Comparison of ENCODE assay signal across 24 mouse cellular contexts in genomic region chr11:87446159-87446558, GRCm38 (mm10). TPM values are rescaled to one million over a fixed set of nuclear protein-coding genes. Genes with fewer than 3 reads are reported as not detected.
DNase-seq lines count a peak whose midpoint lies in the region; ATAC-seq and TF ChIP-seq lines count a peak whose summit lies in the region.
"Had no signal": no experiment of that assay in that cellular context is flagged by ENCODE, and none has a peak within 500 bp of the region (broad histone marks: within the 10 kb centered on the region; RNA-seq: fewer than 3 reads in every experiment).

No protein-coding gene starts in this region.

- no peaks in the 10 kb centered on the region for H3K4me1 ChIP-seq in midbrain, embryonic 11.5 days (ENCODE audit: control insufficient read depth, insufficient read depth, low read length)
- H3K4me1 ChIP-seq in midbrain, postnatal 0 days (ENCODE audit: insufficient read depth, low read length), result no peaks in the 10 kb centered on the region
- H3K4me1 ChIP-seq in ES-Bruce4 (ENCODE audit: control insufficient read depth, insufficient read depth, low read length) (no peaks in the 10 kb centered on the region), MEL (ENCODE audit: control insufficient read depth in 1 of 2, insufficient read depth in 2 of 2, low read length in 2 of 2) (peaks cover 8 to 20% of the 10 kb centered on the region in 2 experiments)
- no peaks in the 10 kb centered on the region for H3K4me1 ChIP-seq in lung, postnatal 0 days (ENCODE audit: insufficient read depth, low read depth, low read length)

- no peak overlapping the region for H3K9ac ChIP-seq in midbrain, embryonic 11.5 days (ENCODE audit: low read length)
- H3K9ac ChIP-seq in midbrain, postnatal 0 days (replicated peaks; ENCODE audit: low read length, poor library complexity, severe bottlenecking), result no peak overlapping the region
- H3K9ac ChIP-seq in ES-Bruce4 (ENCODE audit: low read depth, poor library complexity, severe bottlenecking) (no peak overlapping the region), MEL (ENCODE audit: control insufficient read depth, low read depth, low read length, poor library complexity, severe bottlenecking) (peak overlapping the region; percentile 3)
- no peak overlapping the region for H3K9ac ChIP-seq in lung, postnatal 0 days (replicated peaks; ENCODE audit: low read depth)

- TF ChIP-seq EP300 in ES-Bruce4 (IDR thresholded peaks at IDR 0.05; ENCODE audit: insufficient read depth, low read depth, low read length) (no peak), MEL (IDR thresholded peaks at IDR 0.05; ENCODE audit: low read depth in 1 of 2, low read length in 2 of 2) (no peak)
- no peak for TF ChIP-seq EP300 in lung, postnatal 0 days (IDR thresholded peaks at IDR 0.05)

- no peak for TF ChIP-seq POLR2A in ES-Bruce4 (IDR thresholded peaks at IDR 0.05; ENCODE audit: insufficient read depth, low read length)
- TF ChIP-seq POLR2A in MEL (IDR thresholded peaks at IDR 0.05; ENCODE audit: control insufficient read depth in 1 of 2, insufficient read depth in 1 of 2, low read depth in 1 of 2, low read length in 2 of 2, poor library complexity in 1 of 2), result no peak

- no peaks in the 10 kb centered on the region for H3K36me3 ChIP-seq in midbrain, embryonic 11.5 days (ENCODE audit: control insufficient read depth, insufficient read depth, low read length)
- H3K36me3 ChIP-seq in midbrain, postnatal 0 days (ENCODE audit: insufficient read depth, low read length), result no peaks in the 10 kb centered on the region
- H3K36me3 ChIP-seq in ES-Bruce4 (ENCODE audit: control insufficient read depth, insufficient read depth, low read length, poor library complexity, severe bottlenecking), result no peaks in the 10 kb centered on the region
- peaks cover 0 to 16% of the 10 kb centered on the region in 2 experiments; a peak in 2 of 4 replicates for H3K36me3 ChIP-seq in MEL (ENCODE audit: control insufficient read depth in 1 of 2, insufficient read depth in 2 of 2, low read length in 2 of 2)
- no peaks in the 10 kb centered on the region for H3K36me3 ChIP-seq in lung, postnatal 0 days (ENCODE audit: insufficient read depth, low read length)
- H3K36me3 ChIP-seq: G1E had no signal

- ATAC-seq in midbrain, embryonic 11.5 days (ENCODE audit: low FRiP score), result no peak
- ATAC-seq in midbrain, postnatal 0 days (ENCODE audit: low FRiP score), result no peak
- ATAC-seq in lung, postnatal 0 days, result no peak
- ATAC-seq: activated CD4-positive, CD25-positive, alpha-beta regulatory T cell, adult 4 months; CD4-positive, CD25-positive, alpha-beta regulatory T cell, adult 4 months; Patski had no signal

- no peak overlapping the region for H3K4me3 ChIP-seq in midbrain, embryonic 11.5 days (ENCODE audit: low read depth, low read length)
- no peak overlapping the region for H3K4me3 ChIP-seq in midbrain, postnatal 0 days (ENCODE audit: low read depth, low read length)
- H3K4me3 ChIP-seq in ES-Bruce4 (ENCODE audit: low read depth, low read length) (no peak overlapping the region), MEL (ENCODE audit: control insufficient read depth in 1 of 2, insufficient read depth in 1 of 2, low read depth in 2 of 2, low read length in 2 of 2) (no peak overlapping the region)
- H3K4me3 ChIP-seq in lung, postnatal 0 days (ENCODE audit: low read depth, low read length), result no peak overlapping the region

- no peak for TF ChIP-seq RAD21 in MEL (IDR thresholded peaks at IDR 0.05; ENCODE audit: low read depth, low read length)

- no peak for TF ChIP-seq CTCF in midbrain, postnatal 0 days (IDR thresholded peaks at IDR 0.05)
- TF ChIP-seq CTCF in ES-Bruce4 (IDR thresholded peaks at IDR 0.05; ENCODE audit: low read depth, low read length), result no peak
- TF ChIP-seq CTCF in MEL (IDR thresholded peaks at IDR 0.05 in 2 of 3, conservative IDR thresholded peaks at IDR 0.05 in 1 of 3; ENCODE audit: control insufficient read depth in 1 of 3, insufficient read depth in 1 of 3, low read depth in 2 of 3, low read length in 3 of 3, poor library complexity in 1 of 3, severe bottlenecking in 1 of 3), result no peak
- no peak for TF ChIP-seq CTCF in lung, postnatal 0 days (IDR thresholded peaks at IDR 0.05)

- no peaks in the 10 kb centered on the region for H3K9me3 ChIP-seq in midbrain, embryonic 11.5 days (ENCODE audit: control insufficient read depth, low read length)
- no peaks in the 10 kb centered on the region for H3K9me3 ChIP-seq in midbrain, postnatal 0 days (ENCODE audit: low read length)
- H3K9me3 ChIP-seq in ES-Bruce4 (replicated peaks; ENCODE audit: control insufficient read depth, insufficient read depth, low read length, poor library complexity, severe bottlenecking) (no peaks in the 10 kb centered on the region), MEL (replicated peaks; ENCODE audit: insufficient read depth, low read length) (no peaks in the 10 kb centered on the region)
- H3K9me3 ChIP-seq in lung, postnatal 0 days (ENCODE audit: low read length), result no peaks in the 10 kb centered on the region
- H3K9me3 ChIP-seq: G1E had no signal

- WGBS in midbrain, embryonic 11.5 days, result 92% methylated on average over 3 of the region's 3 CpGs
- 90% methylated on average over 3 of the region's 3 CpGs for WGBS in midbrain, postnatal 0 days
- 79% methylated on average over 3 of the region's 3 CpGs for WGBS in lung, postnatal 0 days

- no peaks in the 10 kb centered on the region; the same call in 1 of the 2 replicates for H3K79me2 ChIP-seq in MEL (ENCODE audit: control insufficient read depth, insufficient read depth, low read length, poor library complexity)

- H3K27me3 ChIP-seq in midbrain, embryonic 11.5 days (ENCODE audit: control insufficient read depth, insufficient read depth, low read length), result peaks cover 3% of the 10 kb centered on the region; the same call in 1 of the 2 replicates
- H3K27me3 ChIP-seq in midbrain, postnatal 0 days (ENCODE audit: insufficient read depth, low read length), result no peaks in the 10 kb centered on the region
- H3K27me3 ChIP-seq in ES-Bruce4 (ENCODE audit: control insufficient read depth, insufficient read depth, low read length, poor library complexity, severe bottlenecking) (no peaks in the 10 kb centered on the region), MEL (ENCODE audit: control insufficient read depth in 1 of 2, insufficient read depth in 2 of 2, low read length in 2 of 2) (no peaks in the 10 kb centered on the region)
- H3K27me3 ChIP-seq in lung, postnatal 0 days (replicated peaks; ENCODE audit: insufficient read depth, low read length), result no peaks in the 10 kb centered on the region
- H3K27me3 ChIP-seq: CH12.LX, Patski had no signal

- H3K27ac ChIP-seq in midbrain, embryonic 11.5 days (ENCODE audit: low read depth, low read length), result no peak overlapping the region
- H3K27ac ChIP-seq in midbrain, postnatal 0 days (ENCODE audit: low read depth, low read length), result no peak overlapping the region
- H3K27ac ChIP-seq in ES-Bruce4 (ENCODE audit: insufficient read depth, low read length) (peak overlapping the region; percentile 34; the same call in 1 of the 2 replicates), MEL (ENCODE audit: control insufficient read depth, low read depth, low read length) (peak overlapping the region; percentile 64)
- no peak overlapping the region for H3K27ac ChIP-seq in lung, postnatal 0 days (ENCODE audit: low read length)

- H3K4me2 ChIP-seq in midbrain, embryonic 11.5 days, result no peak overlapping the region
- no peak overlapping the region for H3K4me2 ChIP-seq in midbrain, postnatal 0 days (ENCODE audit: low read depth, low read length, poor library complexity, severe bottlenecking)
- H3K4me2 ChIP-seq in lung, postnatal 0 days (replicated peaks; ENCODE audit: low read depth, low read length), result no peak overlapping the region

- DNase-seq in midbrain, embryonic 11.5 days (ENCODE audit: low spot score, missing footprints), result peak; percentile 73
- DNase-seq in midbrain, postnatal 0 days (ENCODE audit: low spot score), result no peak
- DNase-seq in MEL (ENCODE audit: low read depth, low spot score), result peak; percentile 55
- DNase-seq in lung, postnatal 0 days (ENCODE audit: low spot score), result no peak
- DNase-seq in heart, adult 18-20 months, result no peak
- DNase-seq: adrenal gland, adult 2 months; adrenal gland, adult 8-10 months; adrenal gland, postnatal 10 days; adrenal gland, postnatal 14 days; adrenal gland, postnatal 25 days; adrenal gland, postnatal 36 days; B cell, adult 2 months; cerebellum, adult 11 months; cerebellum, adult 11-12 months; cerebellum, adult 18-20 months; cerebellum, adult 2 months; cerebellum, adult 8-10 months had no signal

TF ChIP-seq in MEL, 35 proteins besides CTCF, POLR2A, EP300 and RAD21 (continues in another document):
- TF ChIP-seq SMC3 (IDR thresholded peaks at IDR 0.05; ENCODE audit: low read depth, low read length), result no peak
- TF ChIP-seq ELF1 (IDR thresholded peaks at IDR 0.05; ENCODE audit: low read depth, low read length), result no peak
- no peak for TF ChIP-seq JUND (IDR thresholded peaks at IDR 0.05; ENCODE audit: low read depth, low read length)
- no peak for TF ChIP-seq MYB (IDR thresholded peaks at IDR 0.05; ENCODE audit: low read depth, low read length)
- no peak for TF ChIP-seq TAL1 (IDR thresholded peaks at IDR 0.05; ENCODE audit: low read length)
- TF ChIP-seq KAT2A (conservative IDR thresholded peaks at IDR 0.05; ENCODE audit: low read depth, low read length), result no peak

RNA-seq across cellular contexts. Expression of gene Tex14, which starts 41.3 kb away (rescaled TPM):
- 0.21 and 0.30 TPM in 2 replicates for polyA plus RNA-seq in midbrain, embryonic 11.5 days (2014; fragmentation: Nextera tagmentation; extraction: Ambion mirVana)
- 0.66 and 4.0 TPM in 2 replicates for total RNA-seq in midbrain, postnatal 0 days (2014; rRNA removed)
- polyA plus RNA-seq in midbrain, postnatal 0 days (2015; fragmentation: Nextera tagmentation; extraction: Ambion mirVana), result 0.31 and 0.35 TPM in 2 replicates
- polyA plus RNA-seq in ES-Bruce4 (2011; ENCODE audit: insufficient read depth, insufficient read length, low read depth, missing spikeins) (15.9 and 17.9 TPM in 2 replicates), MEL (2012; ENCODE audit: insufficient read depth in 1 of 2, insufficient read length in 2 of 2, low read depth in 1 of 2, low replicate concordance in 2 of 2, missing spikeins in 1 of 2) (under 1 TPM in 1 of 2 experiments, not detected in 1; 0.42 TPM)
- 0.23 and 0.42 TPM in 2 replicates for total RNA-seq in MEL (2012; rRNA removed)
- polyA plus RNA-seq in lung, postnatal 0 days (2015; fragmentation: Nextera tagmentation; extraction: Ambion mirVana), result 1.1 and 2.7 TPM in 2 replicates
- total RNA-seq in heart, adult 18-20 months (2021), result under 1 TPM; 0.07 to 0.15 TPM
- polyA plus RNA-seq: C2C12, G1E had no signal

RNA-seq across cellular contexts. Expression of gene Rad51c, which starts 41.4 kb away (rescaled TPM):
- polyA plus RNA-seq in midbrain, embryonic 11.5 days (2014; fragmentation: Nextera tagmentation; extraction: Ambion mirVana), result 13.6 and 15.7 TPM in 2 replicates
- total RNA-seq in midbrain, postnatal 0 days (2014; rRNA removed), result 2.0 and 2.4 TPM in 2 replicates
- polyA plus RNA-seq in midbrain, postnatal 0 days (2015; fragmentation: Nextera tagmentation; extraction: Ambion mirVana), result 1.8 and 2.1 TPM in 2 replicates
- polyA plus RNA-seq in ES-Bruce4 (2011; ENCODE audit: insufficient read depth, insufficient read length, low read depth, missing spikeins), result 30.9 and 31.0 TPM in 2 replicates
- total RNA-seq in MEL (2012; rRNA removed), result 1.5 and 2.5 TPM in 2 replicates
- 1 to 10 TPM in 1 of 2 experiments, not detected in 1; 1.9 TPM for polyA plus RNA-seq in MEL (2012; ENCODE audit: insufficient read depth in 1 of 2, insufficient read length in 2 of 2, low read depth in 1 of 2, low replicate concordance in 2 of 2, missing spikeins in 1 of 2)
- 1.2 and 1.7 TPM in 2 replicates for polyA plus RNA-seq in lung, postnatal 0 days (2015; fragmentation: Nextera tagmentation; extraction: Ambion mirVana)
- total RNA-seq in heart, adult 18-20 months (2021), result 1 to 10 TPM; 1.8 to 1.9 TPM

Comparison
In these comparisons a context has a peak if more than half of its experiments do, and no peak if none do; other contexts are left out.
1. DNase-seq: peak in midbrain, embryonic 11.5 days (single experiment) and MEL (single experiment); none in midbrain, postnatal 0 days (single experiment), lung, postnatal 0 days (single experiment) and heart, adult 18-20 months (0 of 2).
2. H3K27ac ChIP-seq: peak in ES-Bruce4 (single experiment) and MEL (single experiment); none in midbrain, embryonic 11.5 days (single experiment), midbrain, postnatal 0 days (single experiment) and lung, postnatal 0 days (single experiment).